In genomic region chr13:97793932-97794331, GRCm38 (mm10) we compare ENCODE assay signal across 27 mouse cellular contexts. TPM values are rescaled to one million over a fixed set of nuclear protein-coding genes. Genes with fewer than 3 reads are reported as not detected.
A peak's percentile ranks its signal among the peaks of the same experiment; 100 is the strongest.
DNase-seq lines count a peak whose midpoint lies in the region; ATAC-seq lines count a peak whose summit lies in the region.
"Had no signal": no experiment of that assay in that cellular context is flagged by ENCODE, and none has a peak within 500 bp of the region (broad histone marks: within the 10 kb centered on the region; RNA-seq: fewer than 3 reads in every experiment).

No protein-coding gene starts in this region.

- no peak overlapping the region for H3K9ac ChIP-seq in forebrain, embryonic 11.5 days (ENCODE audit: low read length)
- peak overlapping the region; percentile 16; the same call in 1 of the 2 replicates for H3K9ac ChIP-seq in liver, embryonic 13.5 days
- no peak overlapping the region for H3K9ac ChIP-seq in liver, embryonic 16.5 days (ENCODE audit: low read depth, low read length)
- H3K9ac ChIP-seq in hindbrain, embryonic 12.5 days = no peak overlapping the region
- H3K9ac ChIP-seq: embryonic facial prominence, embryonic 13.5 days; forebrain, embryonic 13.5 days; hindbrain, embryonic 13.5 days had no signal

- DNase-seq in forebrain, embryonic 10.5 days (ENCODE audit: extremely low spot score, low spot score) = peak; percentile 11
- no peak for DNase-seq in forebrain, embryonic 11.5 days (ENCODE audit: low spot score)
- DNase-seq in liver, embryonic 13.5 days = peak; percentile 45
- no peak for DNase-seq in cerebellum, postnatal 4 days (ENCODE audit: low spot score in 2 of 2)
- DNase-seq: adrenal gland, postnatal 10 days; cerebellum, adult 11 months; cerebellum, adult 2 months; cerebellum, adult 9-11 months; cerebellum, postnatal 25 days; embryo, embryonic 11 days; gastrocnemius, postnatal 10 days; gastrocnemius, postnatal 36 days; heart, adult 2 months had no signal

- no peaks in the 10 kb centered on the region for H3K27me3 ChIP-seq in forebrain, embryonic 10.5 days (ENCODE audit: poor library complexity, severe bottlenecking)
- H3K27me3 ChIP-seq in forebrain, embryonic 11.5 days (ENCODE audit: control insufficient read depth, insufficient read depth, low read length) = no peaks in the 10 kb centered on the region
- peaks cover 3% of the 10 kb centered on the region for H3K27me3 ChIP-seq in liver, embryonic 13.5 days
- no peaks in the 10 kb centered on the region for H3K27me3 ChIP-seq in liver, embryonic 16.5 days (ENCODE audit: control insufficient read depth, insufficient read depth, low read depth, low read length)
- H3K27me3 ChIP-seq in hindbrain, embryonic 12.5 days = no peaks in the 10 kb centered on the region
- H3K27me3 ChIP-seq: CH12.LX; embryonic facial prominence, embryonic 13.5 days; forebrain, embryonic 13.5 days; hindbrain, embryonic 13.5 days; Patski had no signal

- peak overlapping the region; percentile 60; the same call in 1 of the 2 replicates for H3K27ac ChIP-seq in forebrain, embryonic 10.5 days
- no peak overlapping the region for H3K27ac ChIP-seq in forebrain, embryonic 11.5 days (ENCODE audit: low read depth, low read length)
- H3K27ac ChIP-seq in liver, embryonic 13.5 days = peak overlapping the region; percentile 21; the same call in 1 of the 2 replicates
- H3K27ac ChIP-seq in liver, embryonic 16.5 days (ENCODE audit: low read length) = peak overlapping the region; percentile 17; the same call in 1 of the 2 replicates
- H3K27ac ChIP-seq in hindbrain, embryonic 12.5 days = no peak overlapping the region
- H3K27ac ChIP-seq: embryonic facial prominence, embryonic 10.5 days; embryonic facial prominence, embryonic 13.5 days; forebrain, embryonic 13.5 days; heart, adult 2 months; heart, embryonic 10.5 days; hindbrain, embryonic 13.5 days had no signal

- ATAC-seq in forebrain, embryonic 11.5 days (replicated peaks; ENCODE audit: low FRiP score) = no peak
- ATAC-seq in erythroblast, adult 5-6 weeks (replicated peaks; ENCODE audit: low FRiP score, poor library complexity, severe bottlenecking) = peak; percentile 64; the same call in 1 of the 2 replicates
- peak; percentile 79 for ATAC-seq in liver, embryonic 13.5 days (ENCODE audit: low read depth)
- peak; percentile 76 for ATAC-seq in liver, embryonic 16.5 days (ENCODE audit: low read depth)
- ATAC-seq in hindbrain, embryonic 12.5 days (ENCODE audit: low FRiP score) = no peak
- ATAC-seq in CD4-positive, CD25-positive, alpha-beta regulatory T cell, adult 4 months = no peak
- ATAC-seq: forebrain, embryonic 13.5 days; forebrain, embryonic 16.5 days; hindbrain, embryonic 16.5 days; Patski had no signal

- H3K4me3 ChIP-seq in forebrain, embryonic 10.5 days = no peak overlapping the region
- no peak overlapping the region for H3K4me3 ChIP-seq in forebrain, embryonic 11.5 days (ENCODE audit: low read depth, low read length)
- H3K4me3 ChIP-seq in liver, embryonic 13.5 days (replicated peaks) = no peak overlapping the region
- no peak overlapping the region for H3K4me3 ChIP-seq in liver, embryonic 16.5 days (ENCODE audit: low read depth, low read length)
- H3K4me3 ChIP-seq in hindbrain, embryonic 12.5 days = no peak overlapping the region
- H3K4me3 ChIP-seq: embryonic facial prominence, embryonic 10.5 days; embryonic facial prominence, embryonic 13.5 days; forebrain, embryonic 13.5 days; heart, adult 2 months; heart, embryonic 10.5 days; hindbrain, embryonic 13.5 days had no signal

- H3K4me1 ChIP-seq in forebrain, embryonic 10.5 days = peaks cover 58% of the 10 kb centered on the region
- peaks cover 21% of the 10 kb centered on the region for H3K4me1 ChIP-seq in forebrain, embryonic 11.5 days (replicated peaks; ENCODE audit: control insufficient read depth, insufficient read depth, low read length)
- peaks cover 31% of the 10 kb centered on the region for H3K4me1 ChIP-seq in liver, embryonic 13.5 days (replicated peaks)
- H3K4me1 ChIP-seq in liver, embryonic 16.5 days (ENCODE audit: control insufficient read depth, low read depth, low read length) = peaks cover 4% of the 10 kb centered on the region
- peaks cover 21% of the 10 kb centered on the region for H3K4me1 ChIP-seq in hindbrain, embryonic 12.5 days

- no peaks in the 10 kb centered on the region for H3K36me3 ChIP-seq in forebrain, embryonic 10.5 days (replicated peaks)
- H3K36me3 ChIP-seq in forebrain, embryonic 11.5 days (ENCODE audit: control insufficient read depth, insufficient read depth, low read length) = no peaks in the 10 kb centered on the region
- no peaks in the 10 kb centered on the region for H3K36me3 ChIP-seq in liver, embryonic 13.5 days
- H3K36me3 ChIP-seq in liver, embryonic 16.5 days (ENCODE audit: control insufficient read depth, insufficient read depth) = no peaks in the 10 kb centered on the region
- no peaks in the 10 kb centered on the region for H3K36me3 ChIP-seq in hindbrain, embryonic 12.5 days
- H3K36me3 ChIP-seq: embryonic facial prominence, embryonic 10.5 days; embryonic facial prominence, embryonic 13.5 days; G1E; heart, embryonic 10.5 days; hindbrain, embryonic 13.5 days had no signal

- no peak overlapping the region for H3K4me2 ChIP-seq in forebrain, embryonic 11.5 days (ENCODE audit: low read depth, low read length, severe bottlenecking)
- no peak overlapping the region for H3K4me2 ChIP-seq in liver, embryonic 13.5 days
- no peak overlapping the region for H3K4me2 ChIP-seq in liver, embryonic 16.5 days (ENCODE audit: low read depth, low read length)
- no peak overlapping the region for H3K4me2 ChIP-seq in hindbrain, embryonic 12.5 days (replicated peaks)
- H3K4me2 ChIP-seq: embryonic facial prominence, embryonic 13.5 days; forebrain, embryonic 13.5 days; hindbrain, embryonic 13.5 days had no signal

- WGBS in forebrain, embryonic 10.5 days = 59% methylated on average over 1 of the region's 1 CpGs
- 71% methylated on average over 1 of the region's 1 CpGs for WGBS in forebrain, embryonic 11.5 days
- 10% methylated on average over 1 of the region's 1 CpGs for WGBS in liver, embryonic 13.5 days (ENCODE audit: insufficient replicate concordance)
- 0% methylated on average over 1 of the region's 1 CpGs for whole genome bisulfite sequencing in liver, embryonic 16.5 days (ENCODE audit: insufficient replicate concordance)
- WGBS in hindbrain, embryonic 12.5 days = 37% methylated on average over 1 of the region's 1 CpGs

- no peaks in the 10 kb centered on the region for H3K9me3 ChIP-seq in forebrain, embryonic 10.5 days
- no peaks in the 10 kb centered on the region for H3K9me3 ChIP-seq in forebrain, embryonic 11.5 days (ENCODE audit: control insufficient read depth, low read length)
- no peaks in the 10 kb centered on the region for H3K9me3 ChIP-seq in liver, embryonic 13.5 days (replicated peaks)
- H3K9me3 ChIP-seq in liver, embryonic 16.5 days (replicated peaks; ENCODE audit: control insufficient read depth, low read length) = no peaks in the 10 kb centered on the region
- H3K9me3 ChIP-seq in hindbrain, embryonic 12.5 days (replicated peaks) = no peaks in the 10 kb centered on the region
- H3K9me3 ChIP-seq: embryonic facial prominence, embryonic 10.5 days; embryonic facial prominence, embryonic 13.5 days; forebrain, embryonic 13.5 days; G1E; heart, embryonic 10.5 days; hindbrain, embryonic 13.5 days had no signal

RNA-seq across cellular contexts. Expression of gene Gm10260, which starts 33.5 kb away (rescaled TPM):
- polyA plus RNA-seq in forebrain, embryonic 10.5 days (2016; fragmentation: Nextera tagmentation; extraction: Ambion mirVana) = 5.5 and 6.2 TPM in 2 replicates
- 3.0 and 7.0 TPM in 2 replicates for polyA plus RNA-seq in forebrain, embryonic 11.5 days (2014; fragmentation: Nextera tagmentation; extraction: Ambion mirVana)
- total RNA-seq in erythroblast, adult 5-6 weeks (2015; ENCODE audit: low replicate concordance) = 13.2 and 21.1 TPM in 2 replicates
- 4.6 and 5.9 TPM in 2 replicates for total RNA-seq in erythroblast, adult 5-6 weeks (2017; ENCODE audit: low replicate concordance)
- 7.2 and 8.2 TPM in 2 replicates for polyA plus RNA-seq in liver, embryonic 13.5 days (2015; fragmentation: Nextera tagmentation; extraction: Ambion mirVana)
- 4.4 and 4.9 TPM in 2 replicates for polyA plus RNA-seq in liver, embryonic 16.5 days (2015; fragmentation: Nextera tagmentation; extraction: Ambion mirVana)
- polyA plus RNA-seq in hindbrain, embryonic 12.5 days (2016; fragmentation: Nextera tagmentation; extraction: Ambion mirVana) = 1.2 and 3.2 TPM in 2 replicates
- polyA plus RNA-seq in CD4-positive, CD25-positive, alpha-beta regulatory T cell, adult 4 months (2017; shearing (Covaris generic)) = 10 to 100 TPM; 25.5 to 27.3 TPM

Comparison
In these comparisons a context has a peak if more than half of its experiments do, and no peak if none do; other contexts are left out.
1. DNase-seq: peak in forebrain, embryonic 10.5 days (single experiment) and liver, embryonic 13.5 days (single experiment); none in forebrain, embryonic 11.5 days (single experiment) and cerebellum, postnatal 4 days (0 of 2).
2. H3K27ac ChIP-seq: peak in forebrain, embryonic 10.5 days (single experiment), liver, embryonic 13.5 days (single experiment) and liver, embryonic 16.5 days (single experiment); none in forebrain, embryonic 11.5 days (single experiment) and hindbrain, embryonic 12.5 days (single experiment).
3. ATAC-seq: peak in erythroblast, adult 5-6 weeks (single experiment), liver, embryonic 13.5 days (single experiment) and liver, embryonic 16.5 days (single experiment); none in forebrain, embryonic 11.5 days (single experiment), hindbrain, embryonic 12.5 days (single experiment) and CD4-positive, CD25-positive, alpha-beta regulatory T cell, adult 4 months (single experiment).